Mouse (Mus musculus): ENCODE results near the gene Dcaf17. TPM values are rescaled to one million over a fixed set of nuclear protein-coding genes. Genes with fewer than 3 reads are reported as not detected.

The Dcaf17 gene
- polyA plus RNA-seq, 1 experiment from 2014 or later = 38.4 TPM

GRCm38 (mm10) chr2:71073330-71073729 lies 18.2 kb downstream of the Dcaf17 start:
- Histone ChIP-seq H3K36me3 (peaks cover 4% of the 10 kb centered on the region), H3K4me2 (replicated peaks) (no peak overlapping the region), H3K4me1 (no peaks in the 10 kb centered on the region), H3K9me3 (replicated peaks) (no peaks in the 10 kb centered on the region), H3K27ac (no peak overlapping the region), H3K27me3 (no peaks in the 10 kb centered on the region), H3K4me3 (no peak overlapping the region), H3K9ac (no peak overlapping the region)
- ATAC-seq (ENCODE audit: low FRiP score) = no peak
- WGBS = 93% methylated on average over 3 of the region's 3 CpGs

- 94% methylated on average over 3 of the region's 3 CpGs for WGBS
- no peak for ATAC-seq (ENCODE audit: low FRiP score)
- H3K27me3 ChIP-seq = no peaks in the 10 kb centered on the region
These were observed 18.7 kb downstream of the Dcaf17 start for GRCm38 (mm10) chr2:71073828-71074227.

GRCm38 (mm10) chr2:71082416-71082815 lies 27.3 kb downstream of the Dcaf17 start:
- 89% methylated on average over 7 of the region's 7 CpGs for WGBS
- Histone ChIP-seq H3K4me2 (replicated peaks) (no peak overlapping the region), H3K9ac (no peak overlapping the region), H3K4me3 (no peak overlapping the region), H3K4me1 (no peaks in the 10 kb centered on the region), H3K27me3 (no peaks in the 10 kb centered on the region), H3K9me3 (replicated peaks) (no peaks in the 10 kb centered on the region), H3K27ac (no peak overlapping the region), H3K36me3 (peaks cover 32% of the 10 kb centered on the region)
- no peak for ATAC-seq (ENCODE audit: low FRiP score)

More at GRCm38 (mm10) chr2:71073828-71074227, 18.7 kb downstream of the Dcaf17 start:
- H3K9me3 ChIP-seq (replicated peaks) = no peaks in the 10 kb centered on the region
- peaks cover 4% of the 10 kb centered on the region for H3K36me3 ChIP-seq
- H3K27ac ChIP-seq = no peak overlapping the region
- no peak overlapping the region for H3K4me3 ChIP-seq
- H3K4me1 ChIP-seq = no peaks in the 10 kb centered on the region
- H3K4me2 ChIP-seq (replicated peaks) = no peak overlapping the region
- no peak overlapping the region for H3K9ac ChIP-seq

GRCm38 (mm10) chr2:71083454-71084193 lies 28.5 kb downstream of the Dcaf17 start:
- H3K4me2 ChIP-seq (replicated peaks) = no peak overlapping the region
- ATAC-seq (ENCODE audit: low FRiP score) = no peak
- no peaks in the 10 kb centered on the region for H3K9me3 ChIP-seq (replicated peaks)
- no peak overlapping the region for H3K9ac ChIP-seq
- H3K27me3 ChIP-seq = no peaks in the 10 kb centered on the region
- no peak overlapping the region for H3K27ac ChIP-seq
- WGBS = 94% methylated on average over 6 of the region's 6 CpGs
- H3K4me3 ChIP-seq = no peak overlapping the region
- H3K36me3 ChIP-seq = peaks cover 42% of the 10 kb centered on the region
- H3K4me1 ChIP-seq = no peaks in the 10 kb centered on the region

GRCm38 (mm10) chr2:71089766-71090165 lies 34.6 kb downstream of the Dcaf17 start:
- Histone ChIP-seq H3K9ac (no peak overlapping the region), H3K9me3 (replicated peaks) (no peaks in the 10 kb centered on the region), H3K36me3 (peaks cover 41% of the 10 kb centered on the region), H3K4me1 (no peaks in the 10 kb centered on the region), H3K27ac (no peak overlapping the region), H3K27me3 (no peaks in the 10 kb centered on the region), H3K4me3 (no peak overlapping the region), H3K4me2 (replicated peaks) (no peak overlapping the region)
- ATAC-seq (ENCODE audit: low FRiP score) = no peak
- WGBS = 72% methylated on average over 3 of the region's 3 CpGs

GRCm38 (mm10) chr2:71090660-71091445 lies 35.7 kb downstream of the Dcaf17 start:
- H3K9ac ChIP-seq = no peak overlapping the region
- no peak overlapping the region for H3K4me2 ChIP-seq (replicated peaks)
- no peak overlapping the region for H3K27ac ChIP-seq
- H3K36me3 ChIP-seq = peaks cover 41% of the 10 kb centered on the region
- ATAC-seq (ENCODE audit: low FRiP score) = no peak
- no peak overlapping the region for H3K4me3 ChIP-seq
- H3K9me3 ChIP-seq (replicated peaks) = no peaks in the 10 kb centered on the region
- H3K4me1 ChIP-seq = no peaks in the 10 kb centered on the region
- 83% methylated on average over 4 of the region's 4 CpGs for WGBS
- no peaks in the 10 kb centered on the region for H3K27me3 ChIP-seq

- no peak for ATAC-seq (ENCODE audit: low FRiP score)
- H3K9me3 ChIP-seq (replicated peaks) = no peaks in the 10 kb centered on the region
These were observed 41.0 kb downstream of the Dcaf17 start for GRCm38 (mm10) chr2:71096170-71096569.

GRCm38 (mm10) chr2:71102621-71103291 lies 47.6 kb downstream of the Dcaf17 start:
- no peak overlapping the region for H3K9ac ChIP-seq
- no peaks in the 10 kb centered on the region for H3K27me3 ChIP-seq
- no peak overlapping the region for H3K4me2 ChIP-seq (replicated peaks)
- no peak overlapping the region for H3K27ac ChIP-seq
- WGBS = 79% methylated on average over 10 of the region's 10 CpGs
- no peak overlapping the region for H3K4me3 ChIP-seq
- H3K9me3 ChIP-seq (replicated peaks) = no peaks in the 10 kb centered on the region
- no peak for ATAC-seq (ENCODE audit: low FRiP score)
- H3K36me3 ChIP-seq = peaks cover 15% of the 10 kb centered on the region
- H3K4me1 ChIP-seq = no peaks in the 10 kb centered on the region

More at GRCm38 (mm10) chr2:71096170-71096569, 41.0 kb downstream of the Dcaf17 start:
- Histone ChIP-seq H3K9ac (no peak overlapping the region), H3K4me2 (replicated peaks) (no peak overlapping the region), H3K36me3 (peaks cover 23% of the 10 kb centered on the region), H3K27me3 (no peaks in the 10 kb centered on the region), H3K27ac (no peak overlapping the region), H3K4me1 (no peaks in the 10 kb centered on the region), H3K4me3 (no peak overlapping the region)
- 87% methylated on average over 7 of the region's 7 CpGs for WGBS

- no peaks in the 10 kb centered on the region for H3K27me3 ChIP-seq
- no peak overlapping the region for H3K4me2 ChIP-seq (replicated peaks)
- H3K4me1 ChIP-seq = no peaks in the 10 kb centered on the region
- H3K9ac ChIP-seq = no peak overlapping the region
- peaks cover 15% of the 10 kb centered on the region for H3K36me3 ChIP-seq
- no peaks in the 10 kb centered on the region for H3K9me3 ChIP-seq (replicated peaks)
- no peak for ATAC-seq (ENCODE audit: low FRiP score)
- no peak overlapping the region for H3K4me3 ChIP-seq
- WGBS = 75% methylated on average over 4 of the region's 4 CpGs
- no peak overlapping the region for H3K27ac ChIP-seq
These were observed 48.2 kb downstream of the Dcaf17 start for GRCm38 (mm10) chr2:71103292-71103680.

GRCm38 (mm10) chr2:71104696-71105095 lies 49.6 kb downstream of the Dcaf17 start:
- no peak overlapping the region for H3K27ac ChIP-seq
- no peaks in the 10 kb centered on the region for H3K9me3 ChIP-seq (replicated peaks)
- H3K36me3 ChIP-seq = peaks cover 9% of the 10 kb centered on the region
- no peaks in the 10 kb centered on the region for H3K4me1 ChIP-seq
- no peak overlapping the region for H3K4me3 ChIP-seq
- H3K9ac ChIP-seq = no peak overlapping the region
- ATAC-seq (ENCODE audit: low FRiP score) = no peak
- no peaks in the 10 kb centered on the region for H3K27me3 ChIP-seq
- H3K4me2 ChIP-seq (replicated peaks) = no peak overlapping the region
- WGBS = 68% methylated on average over 3 of the region's 3 CpGs

GRCm38 (mm10) chr2:71105469-71106215 lies 50.5 kb downstream of the Dcaf17 start:
- WGBS = 83% methylated on average over 14 of the region's 14 CpGs
- no peak overlapping the region for H3K4me2 ChIP-seq (replicated peaks)
- no peaks in the 10 kb centered on the region for H3K4me1 ChIP-seq
- no peaks in the 10 kb centered on the region for H3K9me3 ChIP-seq (replicated peaks)
- no peaks in the 10 kb centered on the region for H3K27me3 ChIP-seq
- H3K36me3 ChIP-seq = peaks cover 4% of the 10 kb centered on the region
- H3K9ac ChIP-seq = no peak overlapping the region
- H3K4me3 ChIP-seq = no peak overlapping the region
- no peak for ATAC-seq (ENCODE audit: low FRiP score)
- no peak overlapping the region for H3K27ac ChIP-seq

- no peak for ATAC-seq (ENCODE audit: low FRiP score)
- no peaks in the 10 kb centered on the region for H3K36me3 ChIP-seq
- 90% methylated on average over 2 of the region's 2 CpGs for WGBS
- no peaks in the 10 kb centered on the region for H3K4me1 ChIP-seq
- no peak overlapping the region for H3K9ac ChIP-seq
- H3K9me3 ChIP-seq (replicated peaks) = no peaks in the 10 kb centered on the region
- no peak overlapping the region for H3K4me3 ChIP-seq
- no peak overlapping the region for H3K4me2 ChIP-seq (replicated peaks)
- H3K27me3 ChIP-seq = no peaks in the 10 kb centered on the region
- no peak overlapping the region for H3K27ac ChIP-seq
These were observed 52.1 kb downstream of the Dcaf17 start for GRCm38 (mm10) chr2:71107225-71107624.

Data from hindbrain, embryonic 12.5 days (tissue).